Mouse (Mus musculus) left cerebral cortex, postnatal 10 days (tissue): ENCODE data around the gene Fkbp9. TPM values are rescaled to one million over a fixed set of nuclear protein-coding genes. Genes with fewer than 3 reads are reported as not detected.
"Not testable (repeated sequence)": the region's sequence is repeated elsewhere in the genome, so short reads cannot be mapped to it uniquely, and the experiment has no call there.

Experiments
- DNase-seq, 2 experiments: peaks; one replicate each; pipeline ENCODE4 v3.0.0; 2021 to 2022; ENCODE audit warnings: low spot score in 2 of 2, mixed read lengths in 1 of 2; ENCODE audit errors: extremely low spot score in 1 of 2
- intact Hi-C: fragments of 180-260 bp; cut with DNase I; formaldehyde crosslinking; loops from one replicate; pipeline ENCODE4 v1.15.1; 2025
- total RNA-seq, 2 experiments: library from RNA; stranded (reverse); gene quantifications; 2 replicates each; pipeline ENCODE4 v1.2.3; 2021

The Fkbp9 gene
- total RNA-seq, 2 experiments from 2014 or later: 29.5 to 30.6 TPM

GRCm38 (mm10) chr6:56834769-56835168 is 2.9 kb downstream of the Fkbp9 start:
- DNase-seq: no peak
- intact Hi-C loops: no loop called here

- intact Hi-C loops: no loop called here
- DNase-seq: peak in 1 of 2 experiments; percentile 27
These were observed 3.7 kb downstream of the Fkbp9 start for GRCm38 (mm10) chr6:56835532-56835931.

- DNase-seq: no peak
- intact Hi-C loops: no loop called here
These were observed 5.3 kb downstream of the Fkbp9 start for GRCm38 (mm10) chr6:56837166-56837565.

- no peak for DNase-seq
- intact Hi-C loops: no loop called here
These were observed 5.8 kb downstream of the Fkbp9 start for GRCm38 (mm10) chr6:56837621-56838020.

GRCm38 (mm10) chr6:56843229-56843628 is 11.4 kb downstream of the Fkbp9 start:
- intact Hi-C loops: no loop called here
- DNase-seq: no peak

GRCm38 (mm10) chr6:56844365-56844764 is 12.5 kb downstream of the Fkbp9 start:
- intact Hi-C loops: no loop called here
- DNase-seq: no peak

GRCm38 (mm10) chr6:56848974-56849373 is 17.1 kb downstream of the Fkbp9 start:
- intact Hi-C loops: no loop called here
- DNase-seq: no peak

- DNase-seq: no peak
- intact Hi-C loops: no loop called here
These were observed 18.5 kb downstream of the Fkbp9 start for GRCm38 (mm10) chr6:56850315-56850714.

- intact Hi-C loops: no loop called here
- no peak for DNase-seq
These were observed 22.9 kb downstream of the Fkbp9 start for GRCm38 (mm10) chr6:56854803-56855202.

- intact Hi-C loops: no loop called here
- DNase-seq: no peak
These were observed 24.9 kb downstream of the Fkbp9 start for GRCm38 (mm10) chr6:56856748-56857147.

- intact Hi-C loops: no loop called here
- no peak for DNase-seq
These were observed 28.5 kb downstream of the Fkbp9 start for GRCm38 (mm10) chr6:56860205-56860848.

GRCm38 (mm10) chr6:56866899-56867298 is 35.0 kb downstream of the Fkbp9 start:
- intact Hi-C loops, DNase-seq: not testable (repeated sequence)

- DNase-seq: no peak
- intact Hi-C loops: no loop called here
These were observed 36.7 kb downstream of the Fkbp9 start for GRCm38 (mm10) chr6:56868565-56868964.

GRCm38 (mm10) chr6:56870027-56870426 is 38.2 kb downstream of the Fkbp9 start:
- intact Hi-C loops: no loop called here
- no peak for DNase-seq

- no peak for DNase-seq
- intact Hi-C loops: no loop called here
These were observed 45.0 kb downstream of the Fkbp9 start for GRCm38 (mm10) chr6:56876870-56877269.

GRCm38 (mm10) chr6:56877985-56878384 is 46.1 kb downstream of the Fkbp9 start:
- intact Hi-C loops: no loop called here

GRCm38 (mm10) chr6:56879352-56879955 is 47.6 kb downstream of the Fkbp9 start:
- DNase-seq: no peak
- intact Hi-C loops: no loop called here

More at GRCm38 (mm10) chr6:56877985-56878384, 46.1 kb downstream of the Fkbp9 start:
- no peak for DNase-seq

- DNase-seq: no peak
- intact Hi-C loops: no loop called here
These were observed 56.7 kb downstream of the Fkbp9 start for GRCm38 (mm10) chr6:56888561-56888960.

GRCm38 (mm10) chr6:56890762-56891161 is 58.9 kb downstream of the Fkbp9 start:
- intact Hi-C loops: no loop called here

GRCm38 (mm10) chr6:56899601-56900000 is 67.7 kb downstream of the Fkbp9 start:
- no peak for DNase-seq
- intact Hi-C loops: no loop called here

More at GRCm38 (mm10) chr6:56890762-56891161, 58.9 kb downstream of the Fkbp9 start:
- no peak for DNase-seq

GRCm38 (mm10) chr6:56901336-56901735 is 69.5 kb downstream of the Fkbp9 start:
- no peak for DNase-seq
- intact Hi-C loops: no loop called here
